Mouse (Mus musculus) lung, postnatal 0 days (tissue): ENCODE data around the gene Zdhhc6. TPM values are rescaled to one million over a fixed set of nuclear protein-coding genes. Genes with fewer than 3 reads are reported as not detected.

Experiments used
- ATAC-seq: fragments of 200-750 bp; cut with Nextera tagmentation; 2 replicates; pipeline ENCODE4 v1.8.0; 2017; ENCODE audit warnings: moderate library complexity
- DNase-seq: peaks from one replicate; pipeline ENCODE4 v3.0.0-alpha.2; 2016; ENCODE audit warnings: low spot score
- H3K27ac ChIP-seq: fragments of 300-500 bp; sonication (generic); 2 replicates; pipeline ENCODE4 v1.5.1; 2014; ENCODE audit warnings: antibody characterized with exemption, mild to moderate bottlenecking, low read length, mixed read lengths
- H3K27me3 ChIP-seq: fragments of 300-500 bp; sonication (generic); replicated peaks from 2 replicates; pipeline ENCODE4 v1.6.1; 2014; ENCODE audit warnings: low read length, mixed read lengths; ENCODE audit not compliant: insufficient read depth
- H3K36me3 ChIP-seq: fragments of 300-500 bp; sonication (generic); 2 replicates; pipeline ENCODE4 v1.6.1; 2014; ENCODE audit warnings: low read length, mixed read lengths; ENCODE audit not compliant: insufficient read depth
- H3K4me1 ChIP-seq: fragments of 300-500 bp; sonication (generic); 2 replicates; pipeline ENCODE4 v1.6.1; 2014; ENCODE audit warnings: antibody characterized with exemption, low read depth, low read length, mixed read lengths; ENCODE audit not compliant: insufficient read depth
- H3K4me2 ChIP-seq: fragments of 300-500 bp; sonication (generic); replicated peaks from 2 replicates; pipeline ENCODE4 v1.6.1; 2014; ENCODE audit warnings: low read depth, mild to moderate bottlenecking, low read length, moderate library complexity, mixed read lengths
- H3K4me3 ChIP-seq: fragments of 300-500 bp; sonication (generic); 2 replicates; pipeline ENCODE4 v1.5.1; 2014; ENCODE audit warnings: low read depth, low read length
- H3K9ac ChIP-seq: fragments of 300-500 bp; sonication (generic); replicated peaks from 2 replicates; pipeline ENCODE4 v1.6.1; 2014; ENCODE audit warnings: low read depth, mild to moderate bottlenecking
- H3K9me3 ChIP-seq: fragments of 300-500 bp; sonication (generic); 2 replicates; pipeline ENCODE4 v1.6.1; 2016; ENCODE audit warnings: low read length, mixed read lengths
- CTCF ChIP-seq: IDR thresholded peaks from 2 replicates; pipeline ENCODE4 v1.5.1; 2016; ENCODE audit warnings: antibody characterized with exemption, mild to moderate bottlenecking
- EP300 ChIP-seq: IDR thresholded peaks from 2 replicates; pipeline ENCODE4 v1.6.1; 2016; ENCODE audit warnings: antibody characterized with exemption, mild to moderate bottlenecking, control low read depth
- WGBS: fragments of 180-500 bp; shearing (Covaris S2); extraction: QIAGEN DNeasy Blood & Tissue Kit; methylation state at CpG from one replicate; pipeline ENCODE4 v1.1.7; 2014; 5-methylcytosine and 5-hydroxymethylcytosine counted together
- polyA plus RNA-seq: library from polyadenylated mRNA; unstranded; fragments of >200 nt; fragmentation: Nextera tagmentation; extraction: Ambion mirVana; gene quantifications from 2 replicates; pipeline ENCODE4 v1.2.1, GENCODE M21; 2015

Zdhhc6 gene
- polyA plus RNA-seq, 1 experiment from 2014 or later, result 69.3 TPM

DNA sequence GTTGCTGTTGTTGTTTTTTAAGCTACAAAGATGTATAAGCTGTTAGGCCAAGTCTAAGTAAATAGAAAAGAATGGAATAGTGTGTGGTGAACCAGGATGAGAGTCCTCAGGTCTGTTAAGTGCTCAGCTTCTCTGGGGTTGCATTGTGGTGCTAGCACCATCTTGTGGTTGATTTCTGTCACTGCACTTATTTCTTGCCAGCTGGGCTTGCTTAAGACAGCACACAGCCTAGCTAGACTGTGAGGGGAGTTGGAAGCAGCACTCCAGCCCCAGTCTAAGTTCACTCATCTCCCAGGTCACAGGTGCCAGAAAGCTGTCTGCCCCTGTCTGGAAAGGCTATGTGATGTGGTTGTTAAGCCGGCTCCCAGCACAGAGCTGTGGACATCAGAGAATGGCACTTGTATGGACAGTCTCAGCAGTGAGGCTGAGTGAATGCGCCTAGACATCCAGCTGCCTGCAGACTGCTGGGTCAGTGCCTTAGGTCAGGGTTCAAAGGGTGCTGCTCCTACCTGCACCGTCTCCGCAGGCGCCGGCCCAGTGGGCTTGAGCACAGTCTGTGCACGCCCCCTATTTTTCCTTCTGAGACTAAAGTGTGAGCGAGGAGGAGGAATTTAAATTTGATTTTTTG is 16.9 kb upstream of the Zdhhc6 start:
- WGBS, result 91% methylated on average over 8 of the region's 8 CpGs
- Histone ChIP-seq H3K9me3 (no peaks in the 10 kb centered on the region), H3K4me1 (no peaks in the 10 kb centered on the region), H3K27me3 (no peaks in the 10 kb centered on the region), H3K9ac (no peak overlapping the region), H3K4me2 (no peak overlapping the region), H3K36me3 (peaks cover 16% of the 10 kb centered on the region; the same call in 1 of the 2 replicates), H3K4me3 (no peak overlapping the region), H3K27ac (no peak overlapping the region)
- DNase-seq, result peak; percentile 88
- peak; percentile 89 for ATAC-seq
- TF ChIP-seq EP300, result no peak
- TF ChIP-seq CTCF, result peak; percentile 97

DNA sequence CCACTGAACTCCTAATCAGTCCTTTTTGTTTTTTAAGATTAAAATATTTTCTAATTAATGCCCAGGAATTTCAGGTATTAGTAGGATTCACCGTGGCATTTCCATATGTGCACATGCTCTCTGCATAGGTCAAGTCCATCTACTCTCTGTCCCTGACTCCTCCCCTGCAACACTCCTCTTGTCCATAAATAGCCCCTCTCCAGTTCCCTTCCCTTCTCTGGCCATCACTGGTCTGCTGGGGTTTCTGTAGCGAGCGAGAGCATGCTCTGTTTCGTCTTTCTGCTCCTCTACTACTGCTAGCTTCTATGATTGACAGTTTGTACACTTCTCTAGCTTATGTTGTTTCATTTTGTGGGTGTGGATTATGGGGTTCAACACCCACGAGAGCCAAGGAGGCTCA is 15.9 kb upstream of the Zdhhc6 start:
- Histone ChIP-seq H3K27ac (no peak overlapping the region), H3K4me2 (no peak overlapping the region), H3K36me3 (peaks cover 14% of the 10 kb centered on the region; the same call in 1 of the 2 replicates), H3K9me3 (no peaks in the 10 kb centered on the region), H3K4me1 (no peaks in the 10 kb centered on the region), H3K9ac (no peak overlapping the region), H3K27me3 (no peaks in the 10 kb centered on the region), H3K4me3 (no peak overlapping the region)
- TF ChIP-seq CTCF (no peak), EP300 (no peak)
- DNase-seq, result no peak
- 87% methylated on average over 5 of the region's 5 CpGs for WGBS
- no peak for ATAC-seq

DNA sequence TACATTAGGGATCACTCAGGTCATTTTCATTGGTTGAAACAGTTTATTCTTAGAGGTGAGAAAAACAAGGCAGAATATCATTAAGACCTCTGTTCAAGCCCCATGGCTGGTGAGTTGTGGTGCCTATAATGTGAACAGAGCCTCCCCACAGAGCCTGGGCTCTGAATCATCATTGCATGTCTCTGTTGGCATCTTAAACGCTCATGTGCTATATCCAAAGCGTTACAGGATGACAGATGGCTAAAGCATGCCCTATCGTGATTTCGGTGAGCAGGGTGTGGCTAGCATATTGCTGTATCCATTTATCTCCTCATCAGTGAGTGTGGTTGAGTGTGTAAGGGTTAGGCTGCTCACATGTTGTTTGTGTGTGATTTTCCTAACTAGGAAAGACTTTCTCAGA is 11.7 kb upstream of the Zdhhc6 start:
- H3K4me1 ChIP-seq, result no peaks in the 10 kb centered on the region
- no peak overlapping the region for H3K4me2 ChIP-seq
- DNase-seq, result no peak
- TF ChIP-seq EP300 (no peak), CTCF (no peak)
- no peaks in the 10 kb centered on the region for H3K27me3 ChIP-seq
- no peak overlapping the region for H3K9ac ChIP-seq
- no peak overlapping the region for H3K27ac ChIP-seq
- no peaks in the 10 kb centered on the region for H3K9me3 ChIP-seq
- WGBS, result 76% methylated on average over 4 of the region's 4 CpGs
- no peak overlapping the region for H3K4me3 ChIP-seq
- no peak for ATAC-seq
- H3K36me3 ChIP-seq, result peaks cover 19% of the 10 kb centered on the region

DNA sequence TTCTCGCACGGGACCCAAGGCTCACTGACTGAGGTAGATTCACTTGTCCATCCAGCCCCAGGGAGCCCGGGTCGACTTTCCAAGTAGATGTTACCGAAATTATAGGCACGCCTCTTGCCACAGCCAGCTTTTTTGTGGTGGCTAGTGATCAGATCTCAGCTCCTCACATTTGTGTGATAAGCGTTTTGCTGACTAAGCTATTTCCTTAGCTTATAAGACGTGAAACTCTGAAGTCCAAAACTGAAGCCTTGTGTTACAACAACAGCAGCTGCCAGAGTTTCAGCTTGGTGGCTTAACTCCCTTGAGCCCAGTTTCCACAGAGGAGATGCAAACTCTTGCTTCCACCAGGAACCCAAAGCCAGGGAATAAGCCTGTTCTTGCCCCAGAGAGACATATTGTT is 6.8 kb upstream of the Zdhhc6 start:
- Histone ChIP-seq H3K36me3 (peaks cover 12% of the 10 kb centered on the region; the same call in 1 of the 2 replicates), H3K9ac (no peak overlapping the region), H3K4me1 (no peaks in the 10 kb centered on the region), H3K27me3 (no peaks in the 10 kb centered on the region), H3K27ac (no peak overlapping the region), H3K4me2 (no peak overlapping the region), H3K9me3 (no peaks in the 10 kb centered on the region), H3K4me3 (no peak overlapping the region)
- TF ChIP-seq EP300 (no peak), CTCF (no peak)
- ATAC-seq, result no peak
- 92% methylated on average over 8 of the region's 8 CpGs for WGBS
- DNase-seq, result no peak

DNA sequence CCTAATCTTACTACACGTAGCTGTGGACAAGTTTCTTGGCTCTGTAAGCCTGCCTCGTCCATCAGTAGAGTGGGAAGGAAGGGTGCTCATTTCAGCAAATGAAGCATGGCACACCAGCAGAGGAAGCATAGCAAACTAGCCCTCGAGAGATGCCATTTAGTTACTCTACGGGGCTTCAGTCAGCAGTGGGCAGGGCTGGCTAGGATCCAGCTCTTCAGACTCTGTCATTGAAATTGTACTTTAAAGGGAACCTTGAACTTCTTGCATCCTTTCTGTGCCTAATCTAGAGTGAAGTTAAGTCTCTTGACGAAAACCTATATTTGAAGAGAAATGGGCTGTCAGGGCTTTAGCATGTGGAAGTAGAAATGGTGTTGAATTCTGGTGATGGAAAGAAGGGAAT is 3.7 kb upstream of the Zdhhc6 start:
- H3K27me3 ChIP-seq, result no peaks in the 10 kb centered on the region
- H3K36me3 ChIP-seq, result peaks cover 10% of the 10 kb centered on the region; the same call in 1 of the 2 replicates
- H3K4me2 ChIP-seq, result no peak overlapping the region
- no peak overlapping the region for H3K9ac ChIP-seq
- ATAC-seq, result no peak
- H3K4me3 ChIP-seq, result no peak overlapping the region
- H3K9me3 ChIP-seq, result no peaks in the 10 kb centered on the region
- no peak for DNase-seq
- TF ChIP-seq EP300 (no peak), CTCF (no peak)
- no peak overlapping the region for H3K27ac ChIP-seq
- WGBS, result 59% methylated on average over 5 of the region's 5 CpGs
- H3K4me1 ChIP-seq, result no peaks in the 10 kb centered on the region

DNA sequence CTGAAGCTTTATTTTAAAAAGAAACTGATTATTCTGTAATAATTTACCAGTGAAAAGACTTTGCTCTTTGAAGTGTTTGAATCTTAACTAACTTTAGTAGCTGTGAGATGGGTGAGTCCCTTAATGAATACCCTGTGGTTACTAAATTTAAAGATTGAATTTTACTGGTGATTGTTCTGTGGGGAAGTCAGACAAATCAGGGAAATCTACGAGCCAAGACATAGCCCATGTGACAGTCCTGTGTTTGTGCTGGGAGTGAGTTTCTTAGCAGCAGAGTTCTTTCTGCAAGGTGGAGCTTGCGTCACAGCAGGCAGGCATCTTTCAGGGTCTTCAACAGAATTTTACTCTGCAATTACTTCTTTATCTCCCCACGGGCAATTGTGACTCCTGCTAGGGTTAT is 3.2 kb upstream of the Zdhhc6 start:
- ATAC-seq (no peak), DNase-seq (no peak)
- Histone ChIP-seq H3K9me3 (no peaks in the 10 kb centered on the region), H3K9ac (no peak overlapping the region), H3K4me2 (no peak overlapping the region), H3K4me1 (no peaks in the 10 kb centered on the region), H3K36me3 (0 out of 2 replicates have a peak, but pooled peaks cover 8% of the 10 kb centered on the region), H3K27me3 (no peaks in the 10 kb centered on the region), H3K4me3 (no peak overlapping the region), H3K27ac (no peak overlapping the region)
- TF ChIP-seq EP300 (no peak), CTCF (no peak)
- 74% methylated on average over 3 of the region's 3 CpGs for WGBS
